Mouse (Mus musculus) embryonic fibroblast, embryonic 13.5 days (primary cell): ENCODE measurements around the gene Tecta.

Experiments used
- CTCF ChIP-seq: IDR thresholded peaks from 2 replicates; pipeline ENCODE4 v1.5.1; 2011; ENCODE audit warnings: mild to moderate bottlenecking, control low read depth, low read length, moderate library complexity, borderline replicate concordance; ENCODE audit not compliant: insufficient read depth
- POLR2A ChIP-seq: IDR thresholded peaks from 2 replicates; pipeline ENCODE4 v1.6.1; 2011; ENCODE audit warnings: low read depth, mild to moderate bottlenecking, control low read depth, low read length, moderate library complexity

- no peak for TF ChIP-seq CTCF
- TF ChIP-seq POLR2A, result no peak
These were observed 4.8 kb downstream of the Tecta start for GRCm38 (mm10) chr9:42394903-42395302.
